Mouse (Mus musculus) cerebellum, postnatal 10 days (tissue): ENCODE results near the gene Mcfd2.
"Not testable (repeated sequence)": the region's sequence is repeated elsewhere in the genome, so short reads cannot be mapped to it uniquely, and the experiment has no call there.

ENCODE experiments used
- DNase-seq, 2 experiments: peaks; one replicate each; pipeline ENCODE4 v3.0.0; 2021; ENCODE audit warnings: mixed read lengths in 2 of 2

Mcfd2 gene

DNA sequence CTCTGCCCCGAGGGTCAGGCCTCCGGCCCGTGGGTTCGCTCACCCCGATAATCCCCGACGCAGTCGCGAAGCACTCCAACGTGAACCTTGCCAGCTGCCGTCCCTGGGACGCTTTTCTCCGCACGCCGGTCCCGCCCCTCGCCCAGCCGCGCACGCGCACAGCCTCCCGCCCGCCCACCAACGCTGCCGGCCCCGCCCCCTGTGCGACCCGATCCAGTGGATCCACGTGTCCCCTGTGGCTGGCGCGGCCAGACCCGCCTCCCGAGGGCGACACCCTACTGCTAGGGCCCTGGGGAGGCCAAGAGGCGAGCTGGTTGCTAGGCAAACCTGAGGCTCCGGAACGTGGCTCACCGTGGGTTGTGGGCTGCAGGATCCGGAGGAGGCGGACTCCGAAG lies at the start of gene Mcfd2:
Gene Mcfd2 (minus strand): TSS at position 144 of the 395 bp plus-strand sequence.
- DNase-seq = peak; percentile 97 to 98

DNA sequence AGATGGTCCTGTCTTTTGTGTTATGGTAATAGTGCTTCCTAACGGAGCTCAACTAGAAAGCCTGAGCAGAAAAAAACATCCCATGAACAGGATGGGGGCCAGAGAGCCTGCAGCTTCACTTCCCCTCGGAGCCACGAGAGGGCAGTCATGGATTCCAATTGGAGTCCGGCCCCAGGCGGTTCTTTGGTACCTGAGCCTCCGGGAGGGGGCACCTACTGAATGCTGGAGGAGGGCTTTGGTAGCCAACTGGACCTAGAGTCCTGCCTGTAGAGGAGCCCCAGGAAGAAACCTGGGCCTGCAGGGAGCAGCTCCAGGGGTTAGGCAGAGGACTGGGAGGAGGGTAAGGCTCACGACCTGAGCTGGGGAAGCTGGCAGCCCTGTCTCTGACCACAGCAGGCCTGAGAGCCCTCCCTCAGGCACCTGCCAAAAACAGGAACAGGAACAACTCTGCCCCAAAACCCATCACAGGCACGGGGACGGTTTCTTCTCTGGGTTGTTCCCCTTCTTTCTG lies 49.3 kb upstream of the Mcfd2 start:
- peak; percentile 97 to 99 for DNase-seq

DNA sequence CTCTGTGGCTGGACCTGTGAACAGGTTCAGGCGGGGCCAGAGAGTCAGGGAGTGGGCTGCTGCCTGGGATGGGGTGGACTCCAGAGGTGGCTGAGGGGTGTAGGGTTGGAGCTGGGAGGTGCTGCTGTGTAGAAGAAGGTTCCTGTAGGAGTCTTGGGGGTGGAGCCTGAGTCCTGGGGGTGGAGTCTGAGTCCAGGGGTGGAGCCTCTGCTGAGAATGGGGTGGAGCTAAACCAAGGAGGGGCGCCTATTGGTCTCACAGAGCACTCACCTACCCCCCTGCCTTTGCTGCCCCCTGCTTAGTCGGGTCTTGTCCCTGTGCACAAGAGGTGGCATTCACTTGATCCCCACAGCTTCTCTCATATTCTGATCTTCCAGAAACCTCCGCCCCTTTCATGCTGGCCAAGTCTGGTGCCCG lies 48.8 kb upstream of the Mcfd2 start:
- DNase-seq = peak; percentile 61 to 68

DNA sequence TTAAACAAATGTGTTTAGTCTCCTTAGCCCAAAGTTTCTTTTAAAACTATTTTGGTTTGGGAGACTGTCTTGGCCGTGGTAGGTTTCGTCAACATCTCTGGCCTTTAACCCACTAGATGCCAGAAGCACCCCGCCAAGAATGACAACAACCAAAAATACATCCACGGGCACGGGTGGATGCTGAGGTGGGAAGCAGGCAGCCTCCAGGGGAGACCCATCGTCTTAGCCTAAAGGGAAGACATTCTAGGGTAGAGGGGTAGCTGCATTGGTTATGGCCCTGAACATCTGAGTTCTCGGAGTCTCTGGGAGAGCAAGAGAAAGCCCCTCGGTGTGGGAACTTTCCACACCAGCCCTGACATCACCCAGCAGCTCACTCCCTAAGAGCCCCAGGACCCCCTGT lies 48.4 kb upstream of the Mcfd2 start:
- no peak for DNase-seq

DNA sequence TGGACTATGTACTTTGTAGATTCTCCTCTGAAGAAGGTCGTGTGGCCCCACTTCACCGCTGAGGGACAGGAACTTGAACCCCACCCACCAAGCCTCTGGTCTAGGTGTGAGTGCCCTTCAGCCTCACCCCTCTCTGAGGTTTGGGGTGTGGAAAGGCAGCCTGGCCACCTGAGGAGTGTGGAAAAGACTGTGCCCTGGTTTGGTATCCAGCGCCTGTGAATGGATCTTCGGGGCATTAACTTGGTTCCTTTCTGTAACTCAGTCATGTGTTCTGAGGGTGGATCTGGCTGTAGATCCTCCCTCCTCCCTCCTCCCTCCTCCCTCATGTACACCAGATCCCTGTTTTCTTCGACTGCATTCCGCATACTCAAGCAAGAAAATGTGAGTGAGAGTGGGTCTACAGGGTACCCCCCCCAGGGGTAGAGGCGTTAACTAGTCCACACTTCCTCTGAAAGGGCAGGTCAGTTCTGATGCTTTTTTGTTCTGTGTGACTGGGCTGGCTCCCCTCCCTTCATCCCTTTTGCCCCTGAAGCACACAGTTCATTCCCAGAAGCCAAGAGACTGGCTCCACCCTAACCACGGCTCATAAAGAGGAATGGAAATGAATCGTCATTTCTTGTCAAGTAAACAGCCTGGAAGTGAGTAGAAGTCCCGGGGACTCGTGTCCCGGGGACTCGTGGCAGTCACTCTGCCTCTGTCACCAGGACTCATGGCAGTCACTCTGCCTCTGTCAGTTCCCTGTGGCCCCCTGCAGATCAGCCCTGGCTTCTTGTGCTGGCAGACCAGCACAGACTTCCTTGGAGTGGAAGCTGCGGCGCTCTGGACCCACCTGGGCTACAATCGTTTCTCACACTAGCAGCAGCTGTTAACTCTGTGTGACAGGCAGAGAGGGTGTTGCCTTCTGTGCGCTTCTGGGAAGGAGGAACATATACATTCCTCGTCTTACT lies 47.5 kb upstream of the Mcfd2 start:
- DNase-seq = peak; percentile 50 to 62

DNA sequence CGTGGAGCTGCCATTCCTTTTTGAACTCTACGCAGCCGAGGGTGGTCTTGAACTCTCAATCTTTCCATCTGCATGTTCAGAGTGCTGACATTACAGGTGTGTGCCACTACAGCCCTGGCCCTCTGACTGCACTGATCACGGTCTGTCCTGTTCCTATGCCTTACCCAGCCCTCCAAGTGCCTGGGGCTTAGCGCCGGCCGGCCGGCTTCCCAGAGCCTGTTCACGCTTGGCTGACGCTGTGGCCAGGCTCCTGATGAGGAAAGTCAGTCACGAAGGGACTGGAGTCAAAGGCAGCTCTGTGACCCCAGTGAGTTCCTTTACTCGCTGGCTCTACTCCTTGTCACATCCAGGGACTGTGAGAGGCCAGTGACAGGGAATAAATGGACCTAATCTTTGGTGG lies 46.6 kb upstream of the Mcfd2 start:
- DNase-seq = peak; percentile 43 to 66

DNA sequence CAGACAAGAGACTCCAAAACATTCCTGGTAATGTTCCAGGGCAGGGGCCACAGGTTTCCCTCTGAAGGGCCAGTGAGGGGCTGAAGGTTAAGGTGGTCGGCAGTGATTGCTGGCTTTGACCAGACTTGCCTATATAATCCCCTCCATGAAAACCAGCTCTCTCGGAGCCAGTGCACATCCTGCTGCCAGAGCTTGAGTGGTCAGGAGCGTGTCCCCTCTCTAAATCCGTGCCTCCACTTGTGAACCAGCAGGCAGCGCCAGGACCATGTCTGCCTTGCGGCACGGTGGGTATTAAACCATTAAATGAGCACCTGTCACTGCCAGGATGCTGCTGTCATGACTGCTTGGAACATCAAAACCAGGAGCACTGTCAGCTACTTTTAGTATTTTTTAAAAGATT lies 44.8 kb upstream of the Mcfd2 start:
- DNase-seq = no peak

DNA sequence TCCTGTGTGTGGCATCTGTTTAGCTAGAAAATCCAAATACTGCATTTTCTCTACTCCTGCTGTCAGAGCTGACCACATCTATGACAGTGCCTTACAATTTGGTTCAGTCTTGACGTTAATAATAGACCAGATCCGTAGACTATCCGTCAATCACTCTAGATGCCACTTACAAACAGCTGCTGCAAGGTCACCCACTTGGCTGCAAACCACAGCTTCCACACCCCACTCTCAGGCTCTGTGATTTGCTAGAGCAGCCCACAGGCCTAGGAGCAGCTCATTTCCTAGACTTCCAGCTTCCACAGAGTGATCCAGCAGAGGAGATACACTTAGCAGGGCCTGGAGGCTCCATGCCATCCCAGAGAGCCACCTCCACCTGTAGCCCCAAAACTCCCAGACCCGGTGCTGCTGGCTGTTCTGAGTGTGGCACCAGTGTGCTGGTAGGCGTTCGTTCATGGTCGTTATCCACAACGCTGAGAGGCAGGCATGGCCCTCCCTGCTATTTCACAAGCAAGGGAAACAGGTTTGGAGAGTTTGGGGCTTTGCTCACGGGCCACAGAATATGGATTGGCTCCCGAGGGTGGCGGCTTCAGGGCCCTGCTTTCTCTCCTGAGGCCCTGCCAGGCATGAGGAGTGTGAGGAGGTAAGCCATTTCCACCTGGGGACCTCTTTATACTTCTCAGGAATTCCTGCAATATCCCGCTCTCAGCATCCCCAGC lies 43.5 kb upstream of the Mcfd2 start:
- no peak for DNase-seq

DNA sequence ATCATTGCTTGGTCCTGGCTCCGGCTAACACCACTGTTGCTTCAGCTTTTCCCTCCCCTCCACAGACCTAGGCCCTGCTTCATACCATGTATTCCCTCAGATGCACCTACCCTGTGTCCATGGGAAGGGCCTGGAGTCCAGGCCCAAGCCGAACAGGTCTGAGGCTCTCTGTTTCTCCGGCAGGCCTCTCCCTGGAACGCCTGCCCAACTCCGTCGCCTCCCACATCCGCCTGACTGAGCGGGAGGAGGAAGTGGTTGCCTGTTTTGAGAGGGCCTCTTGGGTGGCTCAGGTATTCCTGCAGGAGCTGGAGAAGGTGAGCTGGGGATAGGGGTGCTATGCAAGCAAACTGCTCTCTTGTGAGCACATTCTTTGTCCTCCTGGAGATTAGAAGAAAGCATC lies 41.0 kb upstream of the Mcfd2 start:
- DNase-seq = no peak

DNA sequence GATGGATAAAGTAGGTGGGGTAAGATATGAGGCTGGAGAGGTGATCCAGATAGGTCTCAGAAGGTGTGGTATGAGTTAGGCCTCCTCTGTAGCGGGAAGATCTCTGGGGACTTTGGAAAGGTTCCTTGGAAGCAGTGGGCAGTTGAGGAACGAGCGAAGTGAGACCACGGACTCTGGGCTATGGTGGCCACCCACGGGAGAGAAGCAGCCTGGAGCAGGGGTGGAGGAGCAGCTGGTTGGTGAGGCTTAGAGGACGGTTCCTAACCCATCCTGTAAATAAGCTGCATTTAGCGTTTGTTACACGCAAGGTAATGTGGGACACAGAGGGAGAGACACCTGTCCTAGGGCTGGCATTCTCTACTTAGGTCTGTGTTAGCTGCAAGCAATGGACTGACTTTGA lies 39.3 kb upstream of the Mcfd2 start:
- no peak for DNase-seq

DNA sequence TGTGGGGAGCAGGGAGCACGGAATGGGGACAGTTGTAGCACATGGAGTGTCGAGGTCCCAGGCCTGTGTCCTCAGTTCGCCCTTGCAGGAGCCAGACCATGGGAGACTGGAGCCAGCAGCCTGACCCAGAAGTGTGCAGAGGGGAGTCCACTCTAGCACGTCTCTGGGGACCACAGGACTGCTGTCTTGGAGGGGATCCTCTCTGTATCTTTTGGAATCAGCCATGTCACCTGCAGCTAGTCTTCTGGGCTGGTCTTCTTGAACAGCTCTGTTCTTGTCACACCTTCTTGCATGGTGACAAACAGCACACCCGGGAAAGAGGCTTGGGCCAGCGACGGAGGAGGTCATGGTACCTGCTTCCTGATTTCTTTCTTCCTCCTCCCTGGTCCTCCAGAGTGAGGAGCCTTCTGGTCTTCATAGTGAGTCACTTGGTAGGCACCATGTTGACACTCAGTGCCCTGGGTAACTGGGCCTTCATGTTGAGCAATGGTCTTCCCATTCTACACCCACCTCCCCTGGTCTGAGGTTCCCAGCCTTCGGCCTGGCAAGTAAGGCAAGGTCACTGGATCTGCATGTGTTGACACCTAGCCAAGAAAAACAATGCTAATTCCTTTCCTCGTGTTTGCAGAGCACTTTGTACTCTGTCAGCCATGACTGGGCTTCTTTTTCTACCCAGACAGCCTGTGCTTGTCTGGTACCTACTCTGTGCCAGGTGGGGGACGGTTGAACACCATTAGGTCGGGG lies 38.6 kb upstream of the Mcfd2 start:
- no peak for DNase-seq

DNA sequence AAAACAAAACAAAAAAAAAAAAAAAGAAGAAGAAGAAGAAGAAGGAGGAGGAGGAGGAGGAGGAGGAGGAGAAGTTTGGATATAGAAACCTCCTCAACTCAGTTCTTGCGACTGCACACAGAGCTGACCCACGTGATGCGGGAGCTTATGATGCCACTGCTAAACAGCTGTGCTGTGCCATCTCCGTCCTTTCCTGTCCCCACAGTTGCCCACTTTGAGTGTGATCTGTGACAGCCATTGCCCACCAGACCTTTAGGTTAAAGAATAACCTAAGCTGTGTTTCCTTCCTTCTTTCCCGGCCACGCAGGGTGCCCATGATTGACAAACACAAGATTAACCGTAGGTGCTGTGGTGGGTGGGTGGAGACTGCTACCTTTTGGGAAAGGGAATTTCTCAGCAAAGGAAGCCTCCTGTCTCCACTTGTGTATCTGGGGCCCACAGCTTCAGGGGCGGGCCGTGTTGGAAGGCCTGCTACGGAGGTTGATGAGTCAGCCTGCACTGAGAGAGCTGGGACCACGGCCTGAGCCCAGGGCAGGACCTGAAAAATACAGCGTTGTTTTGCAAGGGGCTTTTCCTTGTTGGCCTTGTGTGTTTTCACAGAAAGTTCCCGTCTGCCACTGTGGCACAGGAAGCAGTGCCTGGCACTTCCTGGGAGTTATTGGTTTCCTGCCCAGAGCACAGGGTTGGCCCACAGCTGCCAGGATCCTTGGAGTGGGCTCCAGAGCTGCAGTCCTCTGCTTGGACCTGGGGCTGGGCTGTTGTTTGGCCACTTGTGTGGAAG lies 36.5 kb upstream of the Mcfd2 start:
- no peak for DNase-seq

DNA sequence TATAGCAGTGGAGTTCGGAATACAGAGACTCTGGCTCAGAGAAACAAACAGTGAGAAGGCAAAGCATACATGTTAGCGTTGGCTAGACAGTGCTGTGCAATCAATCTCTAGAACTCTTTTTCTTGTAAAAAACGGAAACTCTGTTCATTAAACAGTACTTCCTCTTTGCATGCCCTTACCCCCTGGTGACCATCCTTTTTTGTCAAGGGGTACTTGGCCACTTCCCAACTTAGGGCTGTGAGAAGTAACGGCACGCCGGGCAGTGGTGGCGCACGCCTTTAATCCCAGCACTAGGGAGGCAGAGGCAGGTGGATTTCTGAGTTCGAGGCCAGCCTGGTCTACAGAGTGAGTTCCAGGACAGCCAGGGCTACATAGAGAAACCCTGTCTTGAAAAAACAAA lies 35.9 kb upstream of the Mcfd2 start:
- not testable (repeated sequence) for DNase-seq

DNA sequence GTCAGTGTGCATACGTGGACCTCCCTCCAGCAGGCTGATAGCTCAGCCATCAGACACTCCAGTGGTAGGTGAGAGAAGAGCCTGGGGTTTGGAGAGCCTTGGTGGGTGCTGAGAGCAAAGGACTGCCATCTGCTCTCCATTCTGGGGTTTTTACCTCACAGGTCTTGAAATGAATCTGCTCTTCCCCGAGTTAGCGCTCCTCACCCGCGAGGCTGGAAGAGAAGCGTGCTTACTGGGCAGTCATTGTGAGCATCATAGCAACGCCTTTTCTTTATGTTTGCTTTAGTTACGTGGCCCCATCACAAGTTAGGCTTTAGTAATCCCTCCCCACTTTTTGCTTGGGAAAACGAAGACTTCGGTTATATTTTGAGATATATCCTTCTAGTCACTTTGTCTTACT lies 34.6 kb upstream of the Mcfd2 start:
- no peak for DNase-seq

DNA sequence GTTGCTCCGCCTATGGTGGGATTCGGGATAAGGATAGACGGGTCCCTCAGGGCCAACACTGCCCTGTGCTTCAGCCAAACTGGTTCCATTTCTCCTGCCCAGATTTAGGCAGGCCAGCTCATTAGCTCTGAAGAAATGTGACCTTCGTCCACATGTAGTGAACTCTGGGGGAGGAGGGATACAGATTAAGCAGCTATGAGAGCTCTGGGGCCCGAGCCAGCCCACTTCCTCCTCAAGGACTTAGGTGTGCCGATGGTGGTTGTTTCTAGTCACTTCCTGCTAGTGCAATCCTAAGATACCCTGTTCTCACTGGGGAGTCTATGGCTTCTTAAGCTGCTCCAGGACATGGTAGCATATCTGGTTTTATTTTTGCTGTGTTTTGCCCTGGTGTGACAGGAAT lies 33.2 kb upstream of the Mcfd2 start:
- no peak for DNase-seq

DNA sequence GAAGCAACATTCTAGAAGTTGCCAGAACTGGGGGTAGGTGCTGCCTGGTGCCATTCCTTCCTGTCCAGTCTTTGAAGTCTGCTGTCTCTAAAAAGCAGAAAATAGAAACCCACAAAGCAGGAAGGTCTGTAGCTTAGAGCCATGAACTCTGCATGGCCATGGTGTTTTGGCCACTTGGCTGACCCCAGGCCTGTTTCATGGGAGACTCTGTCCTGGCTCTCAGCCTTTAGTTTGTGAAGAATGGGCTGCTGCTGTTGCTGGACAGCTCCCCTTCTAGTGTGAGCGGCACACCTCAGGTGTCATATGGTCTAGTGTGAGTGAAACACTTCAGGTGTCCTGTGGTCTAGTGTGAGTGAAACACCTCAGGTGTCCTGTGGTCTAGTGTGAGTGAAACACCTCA lies 31.0 kb upstream of the Mcfd2 start:
- DNase-seq = not testable (repeated sequence)

DNA sequence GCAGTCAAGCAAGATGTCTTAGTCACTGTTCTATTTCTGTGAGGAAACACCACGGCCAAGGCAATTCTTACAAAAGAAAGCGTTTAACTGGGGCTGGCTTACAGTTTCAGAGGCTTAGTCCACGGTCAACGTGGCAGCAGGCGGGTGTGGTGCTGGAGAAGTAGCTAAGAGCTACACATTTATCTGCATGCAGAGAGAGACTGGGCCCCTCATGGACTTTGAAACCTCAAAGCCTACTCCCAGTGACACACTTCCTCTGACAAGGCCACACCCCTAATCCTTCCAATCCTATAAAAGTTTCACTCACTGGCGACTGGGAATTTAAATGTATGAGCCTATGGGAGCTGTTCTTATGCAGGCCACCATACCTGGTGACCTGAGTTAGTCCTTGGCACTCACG lies 30.0 kb upstream of the Mcfd2 start:
- no peak for DNase-seq

DNA sequence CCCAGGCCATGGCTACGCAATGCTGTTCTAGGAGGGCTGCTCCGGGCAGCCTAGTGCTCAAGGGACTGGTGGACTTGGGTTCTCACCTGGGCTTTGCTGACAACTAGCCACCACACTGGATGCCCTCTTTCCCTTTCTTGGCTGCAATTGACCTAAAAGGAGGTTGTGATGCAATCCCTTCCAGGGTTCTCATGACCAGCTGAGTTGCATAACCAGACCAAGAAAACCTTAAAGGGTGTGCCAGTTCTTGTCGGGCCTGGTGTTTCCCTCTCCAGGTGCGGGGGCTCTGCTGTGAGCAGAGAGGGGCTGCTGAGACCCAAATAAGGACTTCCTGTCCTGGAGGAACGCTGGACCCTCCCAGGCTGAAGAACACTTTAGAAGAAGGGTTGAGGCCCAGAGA lies 27.4 kb upstream of the Mcfd2 start:
- DNase-seq = no peak

DNA sequence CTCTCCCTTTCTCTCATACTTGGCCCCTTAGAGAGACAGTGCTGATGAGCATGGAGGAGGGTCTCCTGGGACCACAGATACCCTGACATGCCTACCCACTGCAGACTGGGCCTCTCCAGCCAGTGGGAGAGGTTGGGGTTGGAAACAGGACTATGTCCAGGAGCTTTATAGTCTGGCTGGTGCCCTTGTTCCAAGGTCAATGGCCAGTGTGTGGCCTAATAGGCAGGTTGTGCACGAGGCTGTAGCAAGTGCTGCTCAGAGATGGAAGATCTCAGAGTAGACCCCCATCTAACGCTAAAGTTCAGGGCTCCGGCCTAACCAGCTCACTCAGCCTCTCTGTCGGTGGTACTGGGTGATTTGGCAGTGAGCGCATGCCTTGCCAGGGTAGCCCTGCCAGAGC lies 26.0 kb upstream of the Mcfd2 start:
- DNase-seq = no peak

DNA sequence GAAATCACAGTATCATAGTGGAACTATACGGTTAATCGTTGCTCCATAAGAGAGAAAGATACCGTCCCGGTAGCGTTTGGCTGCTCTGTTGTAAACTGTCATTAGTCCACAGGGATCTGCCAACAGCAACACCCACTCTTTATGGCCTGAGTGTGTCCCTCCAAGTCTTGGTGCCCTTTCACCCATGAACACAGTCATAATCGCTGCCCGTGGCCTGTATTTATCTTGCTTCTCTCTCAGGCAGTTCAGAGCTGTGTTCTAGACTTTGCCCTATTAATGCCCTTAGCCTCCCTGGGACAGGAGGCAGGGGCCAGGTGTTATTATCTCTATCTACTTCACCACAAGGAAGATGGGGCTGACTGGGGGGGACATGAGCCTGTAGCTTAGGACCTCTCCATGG lies 25.3 kb upstream of the Mcfd2 start:
- no peak for DNase-seq

DNA sequence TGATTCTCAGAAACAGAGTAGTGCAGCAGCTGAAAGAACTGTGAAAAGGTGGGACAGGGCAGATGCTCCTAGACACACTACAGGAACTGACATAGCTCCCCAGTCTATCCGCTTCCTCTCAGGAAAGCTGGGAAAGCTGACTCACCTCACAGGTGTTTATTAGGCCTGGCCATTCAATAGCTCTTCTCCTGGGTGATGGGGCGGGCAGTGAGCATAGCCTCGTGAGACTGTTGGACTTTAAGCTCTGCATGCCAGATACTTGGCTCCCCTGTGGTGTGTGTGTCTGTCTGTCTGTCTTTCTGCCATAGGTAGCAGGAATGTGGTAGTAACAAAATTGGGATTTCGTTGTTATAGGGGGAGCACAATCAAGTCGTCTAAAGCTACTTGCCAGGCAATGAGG lies 23.6 kb upstream of the Mcfd2 start:
- DNase-seq = no peak

DNA sequence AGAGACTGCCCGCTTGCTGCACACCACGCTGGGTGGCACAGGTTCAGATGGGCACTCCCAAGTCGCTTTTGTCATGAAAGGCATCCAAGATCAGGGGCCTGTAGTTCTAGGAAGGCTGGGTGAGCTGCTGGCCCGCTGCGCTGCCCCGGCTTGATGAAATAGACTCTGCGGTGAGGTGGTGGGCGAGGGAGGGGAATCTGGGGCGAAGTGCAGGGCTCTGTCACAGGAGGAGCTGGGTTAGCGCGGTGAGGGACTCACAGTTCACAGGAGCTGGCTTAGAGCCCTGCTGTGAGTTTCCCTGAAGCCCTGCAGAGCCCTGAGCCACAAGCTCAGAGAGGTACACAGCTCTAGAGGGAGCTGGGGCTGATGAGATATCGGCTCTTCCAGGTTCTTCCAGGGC lies 22.4 kb upstream of the Mcfd2 start:
- DNase-seq = no peak
